Mouse (Mus musculus) T-helper 2 cell (primary cell): ENCODE measurements around the gene Pramef20.
"Not testable (repeated sequence)": the region's sequence is repeated elsewhere in the genome, so short reads cannot be mapped to it uniquely, and the experiment has no call there.

Experiments used
- in situ Hi-C: fragments of 300-600 bp; cut with MboI, MseI; formaldehyde crosslinking; loops from one replicate; pipeline ENCODE4 v1.15.1; 2025; ENCODE audit warnings: high pct_unique_total_duplicates

Gene Pramef20

DNA sequence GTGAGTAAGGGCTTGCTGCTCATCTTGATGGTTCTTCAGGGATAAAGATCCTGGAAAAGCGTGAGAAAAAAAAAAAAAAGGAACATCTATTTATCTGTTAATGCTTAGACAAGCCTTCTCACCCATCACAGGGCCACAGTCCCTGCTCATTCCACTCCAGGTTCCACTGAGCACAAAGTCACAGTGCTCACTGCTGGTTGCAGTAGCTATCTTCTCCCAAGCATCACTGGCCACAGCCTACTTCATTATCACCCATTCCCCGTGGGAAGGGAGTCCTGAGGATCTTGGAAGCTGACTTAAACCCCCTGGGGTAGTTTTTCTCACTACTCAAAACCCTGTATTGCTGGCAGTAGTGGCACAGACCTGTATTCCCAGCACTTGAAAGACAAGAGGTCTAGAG is at the start of gene Pramef20:
Pramef20 (minus strand) TSS at position 23 of the 400 bp plus-strand sequence.
- in situ Hi-C loops: no loop called here

DNA sequence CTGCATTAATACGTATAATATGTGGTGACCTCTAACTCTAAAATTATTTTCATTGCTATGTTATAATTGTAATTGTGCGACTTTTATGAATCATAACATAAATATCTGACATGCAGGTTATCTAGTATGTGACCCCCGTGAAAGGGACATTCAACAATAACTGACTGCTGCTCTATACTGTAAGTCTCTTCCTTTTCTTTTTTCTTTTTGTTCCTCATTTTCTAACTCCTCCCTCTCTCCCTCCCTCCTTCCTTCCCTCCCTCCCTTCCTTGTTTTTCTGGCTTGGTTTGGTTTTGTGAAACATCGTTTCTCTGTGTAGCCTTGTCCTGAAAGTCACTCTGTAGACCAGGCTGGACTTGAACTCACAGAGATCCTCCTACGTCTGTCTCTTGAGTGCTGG is 46.9 kb upstream of the Pramef20 start:
- in situ Hi-C loops: no loop called here

DNA sequence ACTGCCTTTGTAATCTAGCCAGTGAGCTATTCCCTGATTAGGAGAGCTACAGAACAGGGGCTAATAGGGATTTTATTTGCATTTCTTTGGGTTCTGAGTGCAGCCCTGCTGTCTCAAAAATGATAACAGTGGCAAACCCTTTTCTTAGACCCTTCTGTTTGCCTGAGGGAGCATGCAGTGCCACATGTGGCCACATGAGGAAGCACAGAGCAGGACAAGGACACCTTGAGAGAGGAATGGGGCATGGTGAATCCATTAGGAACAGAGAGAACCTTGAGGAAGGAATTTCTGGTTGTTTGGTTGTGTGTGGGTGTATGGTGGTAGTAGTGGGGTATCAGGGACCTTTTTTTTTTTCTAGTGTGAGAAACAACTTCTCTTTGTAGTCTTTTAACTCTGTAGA is 42.9 kb upstream of the Pramef20 start:
- in situ Hi-C loops: no loop called here

DNA sequence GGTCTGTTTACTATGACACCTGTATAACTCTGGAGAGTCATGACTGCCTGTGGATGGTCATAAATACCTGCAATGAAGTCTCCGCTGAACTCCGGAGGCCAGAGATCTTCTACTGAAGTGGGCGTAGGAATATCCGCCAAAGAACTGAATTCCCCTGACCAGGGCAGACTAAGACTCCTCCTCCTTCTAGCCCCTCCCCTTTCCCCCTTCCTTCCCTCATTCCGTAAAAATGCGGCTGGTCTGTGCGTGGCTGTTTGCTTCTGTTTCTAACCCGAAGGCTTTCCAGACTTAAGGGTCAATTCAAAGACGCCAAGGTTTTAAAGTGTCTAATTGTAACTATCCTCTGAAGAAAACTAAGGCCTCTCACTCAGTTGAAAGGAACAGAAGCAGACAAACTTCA is 30.6 kb upstream of the Pramef20 start, which contains the start of gene Pramef12:
Pramef12 (minus strand) TSS at position 175 of the 400 bp plus-strand sequence.
- in situ Hi-C loops: no loop called here

DNA sequence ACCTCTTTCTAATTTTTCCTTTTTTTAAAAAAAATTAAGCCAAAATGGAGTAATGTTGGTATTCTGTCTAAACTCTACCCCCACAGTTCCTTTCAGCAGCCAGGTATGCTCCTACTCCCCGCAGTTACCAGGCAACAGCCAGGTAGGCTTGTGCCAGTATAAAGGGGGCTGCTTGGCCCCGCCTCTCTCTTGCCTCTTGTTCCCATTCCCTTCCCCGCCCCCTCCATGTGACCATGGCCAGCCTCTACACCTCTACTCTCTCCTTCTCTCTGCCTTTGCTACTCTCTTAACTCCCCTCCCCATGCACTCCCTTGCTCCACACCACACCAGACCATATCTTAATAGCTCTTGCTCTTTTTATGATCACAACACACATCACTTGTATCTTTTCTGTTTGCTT is 28.5 kb upstream of the Pramef20 start:
- in situ Hi-C loops: no loop called here

DNA sequence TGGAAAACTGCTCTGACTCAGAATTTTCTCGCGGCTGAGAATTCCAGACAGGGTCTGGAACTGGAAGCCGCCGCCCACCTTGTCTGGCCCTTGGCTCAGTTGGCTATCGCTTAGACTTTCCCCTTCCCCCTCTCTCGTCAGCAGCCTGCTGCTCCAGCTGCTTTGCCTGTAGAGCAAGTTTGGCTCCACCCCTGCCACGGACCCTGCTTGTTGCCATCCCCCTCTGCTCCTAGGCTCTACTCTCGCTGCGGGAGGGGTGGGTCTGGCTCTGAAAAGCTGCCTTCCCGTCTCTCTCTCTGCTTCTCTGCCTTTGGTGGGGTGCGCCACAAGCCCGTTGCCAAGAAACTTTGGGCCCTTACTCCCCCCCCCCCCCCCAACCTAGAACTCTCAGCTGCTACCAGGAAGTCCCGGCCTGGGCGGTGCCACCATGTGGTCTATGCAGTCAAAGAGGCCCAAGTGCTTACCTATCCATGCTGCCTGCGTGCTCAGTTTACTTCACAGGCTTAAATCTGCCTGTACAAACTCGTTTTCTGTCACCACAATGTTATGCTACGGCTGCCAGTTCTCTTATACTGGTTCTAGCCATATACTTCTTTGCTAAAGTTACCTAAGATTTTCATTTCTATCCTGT is 26.8 kb upstream of the Pramef20 start:
- in situ Hi-C loops: no loop called here

DNA sequence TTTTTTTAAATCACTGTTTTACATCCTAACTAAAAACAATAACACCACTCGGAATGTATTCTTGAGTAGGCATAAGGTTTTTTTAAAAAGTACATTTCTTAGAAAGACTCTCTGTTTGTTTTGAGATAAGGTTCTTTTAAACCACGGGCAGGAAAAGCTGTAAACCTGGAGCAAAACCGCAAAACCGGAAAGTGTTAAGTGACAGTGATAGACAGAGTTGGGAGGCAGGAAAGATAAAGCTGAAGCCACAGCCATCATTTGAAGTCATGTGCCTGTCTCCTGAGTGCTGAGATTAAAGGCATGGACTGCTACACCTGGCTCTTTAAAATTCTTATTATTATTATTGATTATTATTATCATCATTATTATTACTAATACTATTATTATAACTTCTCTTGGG is 25.0 kb upstream of the Pramef20 start:
- in situ Hi-C loops: no loop called here

DNA sequence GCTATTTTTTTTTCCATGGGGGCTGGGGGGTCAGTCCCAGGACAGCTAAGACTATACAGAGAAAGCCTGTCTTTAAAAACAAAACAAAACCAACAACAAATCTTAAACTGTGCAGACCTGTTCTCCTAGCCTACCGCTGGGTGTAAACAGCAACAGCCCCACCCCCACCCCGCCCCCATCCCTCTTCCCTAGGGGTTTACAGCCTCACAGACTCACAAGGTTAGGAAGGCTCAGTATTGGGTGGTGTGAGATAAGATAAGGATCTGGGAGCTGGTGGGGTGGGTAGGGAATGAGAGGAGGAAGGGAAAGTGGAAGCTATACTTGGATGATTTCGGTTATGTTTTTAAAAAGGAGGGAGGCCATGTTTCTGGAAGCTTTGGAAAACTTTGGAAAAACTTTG is 18.6 kb upstream of the Pramef20 start:
- in situ Hi-C loops: no loop called here

DNA sequence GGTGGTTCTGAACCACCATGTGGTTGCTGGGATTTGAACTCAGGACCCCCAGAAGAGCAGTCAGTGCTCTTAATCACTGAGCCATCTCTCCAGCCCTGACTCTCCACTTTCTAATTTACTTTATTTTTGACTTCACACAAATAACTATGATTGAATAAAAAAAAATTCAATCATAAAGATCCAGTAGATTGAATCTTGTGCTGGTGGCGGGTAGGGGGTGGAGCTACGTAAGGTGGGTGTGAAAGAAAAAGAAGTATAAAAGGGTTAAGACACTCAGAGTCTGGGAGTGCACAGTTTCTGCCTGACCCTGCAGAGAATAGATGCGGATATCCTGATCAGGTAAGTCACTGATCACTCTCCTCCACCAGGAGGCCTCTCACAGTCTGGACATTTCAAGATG is 20.1 kb downstream of the Pramef20 start, which contains the start of gene Gm13119:
Gm13119 (plus strand) TSS at position 301 of the 400 bp plus-strand sequence.
- in situ Hi-C loops: not testable (repeated sequence)

DNA sequence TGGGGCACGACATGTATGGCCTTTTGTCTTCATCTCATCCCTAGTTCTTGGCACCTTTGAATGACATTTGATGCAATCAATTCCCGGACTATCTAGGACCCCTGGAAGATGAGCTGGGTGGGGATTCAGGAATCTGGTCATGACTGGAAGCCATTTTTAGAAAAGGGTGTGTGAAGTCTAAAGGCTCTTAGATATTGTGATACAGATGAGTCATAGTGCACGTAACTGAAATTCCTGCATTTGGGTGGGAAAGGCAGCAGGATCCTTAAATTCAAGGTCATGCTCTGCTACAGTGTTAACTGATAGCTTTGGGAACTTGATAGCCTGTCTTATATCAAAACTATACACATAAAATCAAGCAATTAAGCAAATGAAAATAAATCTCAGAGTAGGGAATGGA is 41.9 kb downstream of the Pramef20 start:
- in situ Hi-C loops: loop anchor here (5.0 kb wide), 1 partner anchor 364 kb away; no protein-coding TSS in a partner anchor

DNA sequence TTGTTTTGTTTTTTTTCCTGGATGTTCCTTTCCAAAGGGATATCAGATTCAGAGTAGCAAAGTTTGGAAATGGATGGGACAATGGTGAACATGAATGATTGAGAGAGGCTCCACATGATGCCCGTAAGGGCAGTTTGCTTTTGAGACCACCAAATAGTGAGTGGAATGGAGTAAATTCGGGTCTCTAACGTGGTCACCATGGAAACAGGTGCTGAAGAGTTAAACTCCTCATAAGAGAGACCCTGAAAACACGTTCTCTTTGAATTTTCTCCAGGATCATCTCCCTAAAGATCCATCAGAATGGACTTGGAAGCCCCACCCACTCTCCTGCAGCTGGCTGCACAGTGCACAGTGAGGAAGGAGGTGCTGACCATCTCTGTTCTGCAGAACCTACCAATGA is 47.8 kb downstream of the Pramef20 start, which contains the start of gene Gm13128:
Gm13128 (plus strand) TSS at position 301 of the 400 bp plus-strand sequence.
- in situ Hi-C loops: not testable (repeated sequence)
